Mouse (Mus musculus): Measurements from ENCODE around the gene Smok3c. TPM values are rescaled to one million over a fixed set of nuclear protein-coding genes. Genes with fewer than 3 reads are reported as not detected.
"Not testable (repeated sequence)": the region's sequence is repeated elsewhere in the genome, so short reads cannot be mapped to it uniquely, and the experiment has no call there.

The Smok3c gene
- polyA plus RNA-seq, 1 experiment = not detected

DNA sequence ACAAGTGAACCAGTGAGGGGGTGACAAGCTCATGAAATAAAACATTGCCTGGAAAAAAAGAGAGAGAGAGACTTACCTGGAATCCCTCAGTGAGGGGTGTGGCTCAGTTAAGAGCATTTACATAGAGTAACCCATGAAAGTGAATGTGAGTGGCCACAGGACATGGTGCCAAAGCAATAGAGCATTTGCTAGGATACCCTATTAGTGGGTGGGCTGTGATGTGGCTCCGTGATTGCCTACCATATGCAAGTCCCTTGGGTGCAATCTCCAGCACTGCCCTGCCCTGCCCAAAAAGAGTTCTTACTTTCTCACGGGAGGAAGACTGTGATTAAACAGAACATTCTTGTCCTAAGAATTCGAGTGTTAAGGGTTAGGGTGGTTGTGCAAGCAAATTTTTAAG lies 54.1 kb downstream of the Smok3c start:
- peaks cover 12% of the 10 kb centered on the region for H3K36me3 ChIP-seq (ENCODE audit: control insufficient read depth, insufficient read depth)
- H3K27me3 ChIP-seq (ENCODE audit: control insufficient read depth, insufficient read depth, insufficient read length) = no peaks in the 10 kb centered on the region
- H3K4me3 ChIP-seq (ENCODE audit: insufficient read depth, poor library complexity, severe bottlenecking) = no peak overlapping the region
- TF ChIP-seq MYOD1 (IDR thresholded peaks at IDR 0.05; ENCODE audit: control insufficient read depth, insufficient read length, low read depth) = no peak
- no peak for TF ChIP-seq MAX (IDR thresholded peaks at IDR 0.05)
- TF ChIP-seq FOSL1 (IDR thresholded peaks at IDR 0.05; ENCODE audit: insufficient read depth, low read length, poor library complexity, severe bottlenecking) = no peak
- TF ChIP-seq MYOG (IDR thresholded peaks at IDR 0.05; ENCODE audit: control insufficient read depth, extremely low read depth, insufficient read length) = no peak
- no peak for TF ChIP-seq CEBPB (IDR thresholded peaks at IDR 0.05; ENCODE audit: low read depth)
- TF ChIP-seq USF1 (IDR thresholded peaks at IDR 0.05; ENCODE audit: low read depth) = no peak
- TF ChIP-seq CTCF (IDR thresholded peaks at IDR 0.05; ENCODE audit: control insufficient read depth, insufficient read depth, insufficient read length) = no peak
- no peak overlapping the region for H3ac ChIP-seq (ENCODE audit: control insufficient read depth, insufficient read length, low read depth)
- H3K79me3 ChIP-seq (ENCODE audit: low read depth) = no peaks in the 10 kb centered on the region
- H3K79me2 ChIP-seq (ENCODE audit: control insufficient read depth, insufficient read depth) = no peaks in the 10 kb centered on the region

GRCm38 (mm10) chr5:138109847-138110396 lies 56.9 kb downstream of the Smok3c start:
- H3K79me2 ChIP-seq (ENCODE audit: control insufficient read depth, insufficient read depth); H3K79me3 ChIP-seq (ENCODE audit: low read depth); H3K36me3 ChIP-seq (ENCODE audit: control insufficient read depth, insufficient read depth); H3K27me3 ChIP-seq (ENCODE audit: control insufficient read depth, insufficient read depth, insufficient read length); H3K4me3 ChIP-seq (ENCODE audit: insufficient read depth, poor library complexity, severe bottlenecking); H3ac ChIP-seq (ENCODE audit: control insufficient read depth, insufficient read length, low read depth): not testable (repeated sequence)

Other genes starting within 250 kb of the Smok3c start
- gene Pilra, start 216.9 kb upstream of the Smok3c start, polyA plus RNA-seq (2012; fragmentation: generic; extraction: Trizol) = 0.06 TPM
- not detected for gene Pilrb1, start 195.1 kb upstream of the Smok3c start, polyA plus RNA-seq (2012; fragmentation: generic; extraction: Trizol)
- not detected for gene Pilrb2, start 181.4 kb upstream of the Smok3c start, polyA plus RNA-seq (2012; fragmentation: generic; extraction: Trizol)
- gene Cyp3a13, start 131.6 kb upstream of the Smok3c start, polyA plus RNA-seq (2012; fragmentation: generic; extraction: Trizol) = not detected
- gene Gjc3, start 90.1 kb upstream of the Smok3c start, polyA plus RNA-seq (2012; fragmentation: generic; extraction: Trizol) = not detected
- gene Azgp1, start 71.7 kb upstream of the Smok3c start, polyA plus RNA-seq (2012; fragmentation: generic; extraction: Trizol) = not detected
- not detected for gene Smok3a, start 31.9 kb upstream of the Smok3c start, polyA plus RNA-seq (2012; fragmentation: generic; extraction: Trizol)
- not detected for gene Smok3b, start 31.8 kb upstream of the Smok3c start, polyA plus RNA-seq (2012; fragmentation: generic; extraction: Trizol)
- gene Zkscan1, start 31.9 kb downstream of the Smok3c start, polyA plus RNA-seq (2012; fragmentation: generic; extraction: Trizol) = 3.7 TPM
- 8.5 TPM for gene Zscan21, start 63.7 kb downstream of the Smok3c start, polyA plus RNA-seq (2012; fragmentation: generic; extraction: Trizol)
- 1.9 TPM for gene Zfp113, start 102.5 kb downstream of the Smok3c start, polyA plus RNA-seq (2012; fragmentation: generic; extraction: Trizol)
- gene Cops6, start 107.9 kb downstream of the Smok3c start, polyA plus RNA-seq (2012; fragmentation: generic; extraction: Trizol) = 182 TPM
- 11.2 TPM for gene Ap4m1, start 118.8 kb downstream of the Smok3c start, polyA plus RNA-seq (2012; fragmentation: generic; extraction: Trizol)
- 208 TPM for gene Mcm7, start 119.2 kb downstream of the Smok3c start, polyA plus RNA-seq (2012; fragmentation: generic; extraction: Trizol)
- 58.1 TPM for gene Taf6, start 134.3 kb downstream of the Smok3c start, polyA plus RNA-seq (2012; fragmentation: generic; extraction: Trizol)
- 23.0 TPM for gene Cnpy4, start 134.3 kb downstream of the Smok3c start, polyA plus RNA-seq (2012; fragmentation: generic; extraction: Trizol)
- gene Mblac1, start 141.1 kb downstream of the Smok3c start, polyA plus RNA-seq (2012; fragmentation: generic; extraction: Trizol) = 2.5 TPM
- not detected for gene Nxpe5, start 172.7 kb downstream of the Smok3c start, polyA plus RNA-seq (2012; fragmentation: generic; extraction: Trizol)
- 72.8 TPM for gene Lamtor4, start 202.3 kb downstream of the Smok3c start, polyA plus RNA-seq (2012; fragmentation: generic; extraction: Trizol)
- 6.8 TPM for gene BC037034, start 210.8 kb downstream of the Smok3c start, polyA plus RNA-seq (2012; fragmentation: generic; extraction: Trizol)
- 0.08 TPM for gene Gal3st4, start 219.6 kb downstream of the Smok3c start, polyA plus RNA-seq (2012; fragmentation: generic; extraction: Trizol)
- gene Gm43720, start 226.8 kb downstream of the Smok3c start, polyA plus RNA-seq (2012; fragmentation: generic; extraction: Trizol) = not detected
- 0.60 TPM for gene Gpc2, start 226.8 kb downstream of the Smok3c start, polyA plus RNA-seq (2012; fragmentation: generic; extraction: Trizol)
- 0.05 TPM for gene Stag3, start 227.0 kb downstream of the Smok3c start, polyA plus RNA-seq (2012; fragmentation: generic; extraction: Trizol)